Mouse (Mus musculus) liver, adult 2 months (tissue): ENCODE data around the gene Emilin3.

Source experiments
- CTCF ChIP-seq: fragments of 200-500 bp; IDR thresholded peaks from 2 replicates; pipeline ENCODE4 v1.5.1; 2011; ENCODE audit warnings: low read depth, low read length, control low read depth
- POLR2A ChIP-seq: fragments of 200-500 bp; IDR thresholded peaks from 2 replicates; pipeline ENCODE4 v1.6.1; 2011; ENCODE audit warnings: low read length, control low read depth; ENCODE audit not compliant: insufficient read depth; ENCODE audit errors: extremely low read depth

DNA sequence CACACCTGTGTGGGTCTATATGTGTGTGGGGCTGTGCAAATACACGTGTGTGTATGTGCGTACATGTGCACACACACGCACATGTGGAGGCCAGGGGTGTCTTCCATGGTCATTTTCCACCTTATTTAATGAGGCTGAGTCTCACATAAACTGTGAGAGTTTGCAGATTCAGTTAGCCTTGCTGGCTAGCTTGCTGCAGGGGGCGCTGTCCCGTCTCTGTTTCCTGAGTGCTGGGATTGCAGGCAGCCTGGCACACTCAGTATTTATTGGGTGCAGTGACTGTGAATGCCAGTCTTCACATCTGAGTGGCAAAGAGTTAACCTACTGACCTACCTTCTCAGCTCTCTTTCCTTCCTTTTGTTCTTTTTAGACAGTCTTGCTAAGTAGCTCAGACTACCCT lies 21.8 kb upstream of the Emilin3 start:
- TF ChIP-seq CTCF = 0 out of 2 replicates have a peak, but pooled peaks have one; percentile 15
- no peak for TF ChIP-seq POLR2A
